Mouse (Mus musculus): ENCODE data around the gene Stx1a. TPM values are rescaled to one million over a fixed set of nuclear protein-coding genes. Genes with fewer than 3 reads are reported as not detected.

The Stx1a gene
- total RNA-seq, 2 experiments from 2014 or later: 367 to 390 TPM

- no peak for DNase-seq (ENCODE audit: extremely low spot score in 1 of 2, low spot score in 2 of 2)
- intact Hi-C loops (cut with DNase I): no loop called here
Measured at GRCm38 (mm10) chr5:135072061-135072460, 48.8 kb downstream of the Stx1a start.

GRCm38 (mm10) chr5:135072720-135073119, 49.4 kb downstream of the Stx1a start:
- intact Hi-C loops (cut with DNase I): no loop called here
- DNase-seq (ENCODE audit: extremely low spot score in 1 of 2, low spot score in 2 of 2): no peak

DNA sequence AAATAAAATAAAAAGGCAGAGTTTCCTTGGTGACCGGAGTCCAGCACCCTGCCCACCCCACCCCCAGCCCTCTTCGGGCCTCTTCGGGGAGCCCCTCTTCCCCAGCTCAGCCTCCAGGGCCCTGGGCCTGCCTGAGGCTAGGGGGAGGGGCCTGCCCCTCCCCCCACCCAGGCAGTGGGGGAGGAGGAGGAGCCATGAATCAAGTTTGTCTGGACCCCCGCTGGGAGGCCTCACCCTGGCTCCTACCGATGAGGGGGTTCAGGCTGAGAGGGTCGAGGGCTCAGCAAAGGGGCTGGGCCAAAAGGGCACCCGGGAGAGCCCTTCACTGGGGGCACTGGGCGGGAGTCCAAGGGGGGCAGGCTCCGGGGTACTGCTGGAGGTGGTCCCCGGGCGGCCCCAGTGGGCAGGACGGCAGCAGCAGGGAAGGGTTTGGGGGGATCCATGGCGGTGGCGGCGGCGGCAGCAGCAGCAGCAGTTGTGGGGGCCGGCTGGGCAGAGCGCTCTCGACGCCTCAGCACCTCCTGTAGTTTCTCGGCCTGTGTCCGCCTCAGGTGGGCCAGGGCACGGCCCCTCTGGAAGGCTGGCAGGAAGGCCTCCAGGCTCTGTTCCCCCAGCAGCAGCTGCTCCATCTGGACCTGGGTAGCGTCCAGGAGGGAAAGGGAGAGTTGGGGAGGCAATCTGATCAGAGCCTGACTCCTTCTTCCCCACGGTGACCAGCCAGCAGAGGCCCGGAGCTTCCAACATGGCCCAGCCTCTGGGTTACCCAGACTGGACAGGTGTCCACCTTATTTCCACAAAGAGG, 50.3 kb downstream of the Stx1a start:
- peak in 1 of 2 experiments; percentile 57 for DNase-seq (ENCODE audit: extremely low spot score in 1 of 2, low spot score in 2 of 2)
- intact Hi-C loops (cut with DNase I): no loop called here

- intact Hi-C loops (cut with DNase I): loop anchor here (5.0 kb wide), 1 partner anchor 58 kb away; no protein-coding TSS in a partner anchor
- no peak for DNase-seq (ENCODE audit: extremely low spot score in 1 of 2, low spot score in 2 of 2)
Measured at GRCm38 (mm10) chr5:135075655-135076054, 52.4 kb downstream of the Stx1a start.

GRCm38 (mm10) chr5:135076368-135076767, 53.1 kb downstream of the Stx1a start:
- DNase-seq (ENCODE audit: extremely low spot score in 1 of 2, low spot score in 2 of 2): peak in 1 of 2 experiments; percentile 45
- intact Hi-C loops (cut with DNase I): loop anchor here (5.0 kb wide), 1 partner anchor 59 kb away; no protein-coding TSS in a partner anchor

GRCm38 (mm10) chr5:135076931-135077505, 53.7 kb downstream of the Stx1a start:
- intact Hi-C loops (cut with DNase I): loop anchor here (5.0 kb wide), 1 partner anchor 60 kb away; no protein-coding TSS in a partner anchor
- peak in 1 of 2 experiments; percentile 63 for DNase-seq (ENCODE audit: extremely low spot score in 1 of 2, low spot score in 2 of 2)

DNA sequence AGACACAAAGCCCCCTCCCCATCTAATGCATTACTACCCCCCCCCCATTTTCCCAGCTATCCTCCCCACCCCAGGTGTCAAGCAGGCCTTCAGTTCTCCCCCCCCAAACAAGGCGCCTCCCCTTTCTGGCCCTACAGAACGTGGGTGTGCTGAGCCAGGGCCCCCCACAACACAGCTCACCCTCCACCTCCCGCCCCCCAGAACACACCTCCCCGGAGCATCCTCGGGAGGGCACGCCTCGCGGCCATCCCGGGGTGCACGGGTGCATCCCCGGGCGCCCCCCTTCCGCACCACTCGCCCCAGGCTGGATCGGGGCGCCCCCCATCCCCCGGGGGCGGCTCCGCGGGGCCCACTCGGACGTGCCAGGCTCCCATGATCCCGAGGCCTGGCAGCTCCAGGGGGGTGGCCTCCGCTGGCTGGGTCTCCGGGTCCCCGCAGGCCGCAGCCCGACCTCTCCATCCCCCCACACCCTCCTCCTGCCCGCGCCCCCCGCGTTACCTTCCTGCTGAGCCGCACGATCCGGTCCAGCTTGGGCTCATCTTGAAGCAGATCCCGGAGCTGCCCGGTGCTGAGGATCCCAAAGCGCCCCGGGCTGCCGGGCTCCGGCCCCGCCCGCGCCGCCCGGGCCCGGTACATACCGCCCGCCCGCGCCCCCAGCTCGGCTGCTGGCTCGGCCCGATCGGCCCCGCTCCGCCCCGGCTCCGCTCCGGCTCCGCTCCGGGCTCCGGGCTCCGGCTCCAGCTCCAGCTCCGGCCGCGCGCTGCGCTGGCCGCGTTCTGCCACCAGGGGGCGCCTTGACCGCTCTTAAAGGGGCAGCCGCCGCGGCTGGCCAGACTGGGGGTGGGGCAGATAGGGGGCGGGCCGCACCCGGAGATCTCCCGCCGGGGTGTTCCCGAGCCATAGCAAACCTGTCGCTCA, 54.5 kb downstream of the Stx1a start, which contains the start of gene Vps37d:
TSS of gene Vps37d (minus strand) at position 703 of the 918 bp plus-strand sequence.
- intact Hi-C loops (cut with DNase I): loop anchor here (5.0 kb wide), 1 partner anchor 61 kb away; no protein-coding TSS in a partner anchor

GRCm38 (mm10) chr5:135078482-135078810, 55.2 kb downstream of the Stx1a start:
- intact Hi-C loops (cut with DNase I): loop anchor here (5.0 kb wide), 1 partner anchor 61 kb away; no protein-coding TSS in a partner anchor
- no peak for DNase-seq (ENCODE audit: extremely low spot score in 1 of 2, low spot score in 2 of 2)

More for the DNA sequence above, 54.5 kb downstream of the Stx1a start, which contains the start of gene Vps37d:
- peak; percentile 88 to 94 for DNase-seq (ENCODE audit: extremely low spot score in 1 of 2, low spot score in 2 of 2)

GRCm38 (mm10) chr5:135079578-135079977, 56.3 kb downstream of the Stx1a start:
- intact Hi-C loops (cut with DNase I): loop anchor here (5.0 kb wide), 1 partner anchor 62 kb away; no protein-coding TSS in a partner anchor
- DNase-seq (ENCODE audit: extremely low spot score in 1 of 2, low spot score in 2 of 2): no peak

DNA sequence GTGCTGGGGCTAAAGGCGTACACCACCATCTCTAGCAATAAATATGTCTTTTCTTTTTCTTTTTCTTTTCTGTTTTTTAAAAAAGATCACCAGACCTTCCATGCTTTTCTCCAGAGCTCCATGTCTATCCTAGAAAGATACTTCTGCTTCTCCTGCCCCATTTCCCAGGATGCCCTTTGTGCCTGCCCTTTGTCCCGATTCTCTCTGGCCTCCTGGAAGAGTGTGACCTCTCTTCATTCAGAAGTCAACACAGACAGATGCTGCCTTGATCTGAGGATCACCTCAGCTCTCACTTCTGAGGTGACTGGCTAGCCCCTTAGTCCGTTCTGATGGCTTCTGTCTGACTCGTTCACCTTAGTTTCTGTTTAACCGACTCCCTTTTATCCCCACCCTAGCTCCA, 57.3 kb downstream of the Stx1a start:
- no peak for DNase-seq (ENCODE audit: extremely low spot score in 1 of 2, low spot score in 2 of 2)
- intact Hi-C loops (cut with DNase I): no loop called here

- intact Hi-C loops (cut with DNase I): no loop called here
- DNase-seq (ENCODE audit: extremely low spot score in 1 of 2, low spot score in 2 of 2): no peak
Measured at GRCm38 (mm10) chr5:135086871-135087270, 63.6 kb downstream of the Stx1a start.

GRCm38 (mm10) chr5:135089653-135090052, 66.4 kb downstream of the Stx1a start, which contains the start of gene Mlxipl:
Mlxipl (plus strand) TSS chr5:135089890.
- intact Hi-C loops (cut with DNase I): no loop called here

More at GRCm38 (mm10) chr5:135089653-135090052, 66.4 kb downstream of the Stx1a start, which contains the start of gene Mlxipl:
- DNase-seq (ENCODE audit: extremely low spot score in 1 of 2, low spot score in 2 of 2): no peak

Other genes with a start within 250 kb of the Stx1a start
- not detected for gene Tmem270, start 116.7 kb upstream of the Stx1a start, total RNA-seq (2021)
- not detected for gene Cldn13, start 108.0 kb upstream of the Stx1a start, total RNA-seq (2021)
- 1 to 10 TPM; 8.7 to 8.9 TPM for gene Mettl27, start 91.1 kb upstream of the Stx1a start, total RNA-seq (2021)
- not detected for gene Cldn4, start 76.5 kb upstream of the Stx1a start, total RNA-seq (2021)
- 1 to 10 TPM; 1.0 to 2.3 TPM for gene Cldn3, start 37.3 kb upstream of the Stx1a start, total RNA-seq (2021)
- gene Abhd11, start 14.3 kb upstream of the Stx1a start, total RNA-seq (2021): 10 to 100 TPM; 49.8 to 52.5 TPM
- 10 to 100 TPM; 37.5 to 38.1 TPM for gene Dnajc30, start 40.7 kb downstream of the Stx1a start, total RNA-seq (2021)
- gene Bud23, start 41.5 kb downstream of the Stx1a start, total RNA-seq (2021): 10 to 100 TPM; 39.7 to 50.1 TPM
- 10 to 100 TPM; 28.9 to 32.7 TPM for gene Vps37d, start 54.8 kb downstream of the Stx1a start, total RNA-seq (2021)
- 1 to 10 TPM; 3.6 to 4.0 TPM for gene Mlxipl, start 66.4 kb downstream of the Stx1a start, total RNA-seq (2021)
- gene Tbl2, start 126.2 kb downstream of the Stx1a start, total RNA-seq (2021): 10 to 100 TPM; 23.3 to 23.6 TPM
- 10 to 100 TPM; 29.4 to 33.0 TPM for gene Bcl7b, start 144.8 kb downstream of the Stx1a start, total RNA-seq (2021)
- gene Baz1b, start 163.8 kb downstream of the Stx1a start, total RNA-seq (2021): 10 to 100 TPM; 44.6 to 45.7 TPM
- gene Fzd9, start 227.7 kb downstream of the Stx1a start, total RNA-seq (2021): 1 to 10 TPM; 8.8 to 9.0 TPM

All from left cerebral cortex, postnatal 10 days (tissue).